Mouse (Mus musculus): ENCODE data around the gene Zfp654. TPM values are rescaled to one million over a fixed set of nuclear protein-coding genes. Genes with fewer than 3 reads are reported as not detected.

The Zfp654 gene
- polyA plus RNA-seq (2014; fragmentation: Nextera tagmentation; extraction: Ambion mirVana), result 7.2 and 7.7 TPM in 2 replicates

DNA sequence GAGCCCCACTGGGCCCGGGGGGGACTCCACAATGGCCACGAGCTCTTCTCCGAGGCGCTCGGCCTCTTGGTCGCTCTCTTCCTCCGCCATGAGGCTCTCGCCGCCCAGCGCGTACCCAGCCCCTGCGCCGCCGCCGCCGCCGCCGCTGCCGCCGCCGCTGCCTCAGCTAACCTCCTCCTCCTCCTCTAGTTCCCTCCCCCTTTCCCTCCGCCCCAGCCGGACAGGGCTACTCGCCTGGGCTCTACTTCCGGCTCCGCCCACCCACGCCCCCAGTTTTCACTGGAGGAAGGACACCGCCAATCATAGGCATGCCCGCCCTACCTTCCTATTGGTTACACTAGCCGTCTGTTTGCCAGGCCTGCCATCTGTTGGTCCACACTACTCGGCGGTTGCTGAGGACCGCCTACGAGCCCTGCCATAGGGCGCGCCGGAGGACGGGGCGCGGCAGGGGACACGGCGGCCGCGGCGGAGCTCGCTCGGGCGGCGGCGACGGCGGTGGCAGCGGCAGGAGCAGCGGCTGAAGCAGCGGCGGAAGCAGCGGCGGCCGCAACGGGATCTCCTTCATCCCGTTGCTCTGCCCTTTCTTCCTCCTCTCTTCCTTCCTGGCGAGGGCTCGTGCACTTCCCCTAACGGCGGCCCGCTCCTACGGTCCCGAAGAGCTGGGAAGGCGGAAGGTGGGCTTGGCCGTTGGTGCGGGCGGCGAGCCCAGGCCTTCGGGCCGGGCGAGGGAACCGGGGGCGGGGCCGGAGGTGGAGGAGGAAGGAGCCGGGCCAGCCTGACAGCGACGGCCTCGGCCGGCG is at the start of gene Zfp654, which contains the start of gene Cggbp1:
Gene Zfp654 (minus strand): TSS at position 90 of the 800 bp plus-strand sequence.
Gene Cggbp1 (plus strand): TSS at position 434 of the 800 bp plus-strand sequence.
- DNase-seq (ENCODE audit: low spot score), result peak; percentile 100
- peak; percentile 100 for ATAC-seq (ENCODE audit: low read depth)
- 0% methylated on average over 6 of the region's 85 CpGs for WGBS
- Histone ChIP-seq H3K27ac (replicated peaks; ENCODE audit: low read depth, low read length) (peak within 1 kb of the TSS; percentile 97), H3K27me3 (replicated peaks; ENCODE audit: control insufficient read depth, insufficient read depth, low read length) (no peaks in the 10 kb centered on the region), H3K4me1 (ENCODE audit: control insufficient read depth, insufficient read depth, low read length) (peaks cover 18% of the 10 kb centered on the region), H3K4me2 (ENCODE audit: low read depth, low read length) (peak within 1 kb of the TSS; percentile 96), H3K36me3 (ENCODE audit: control insufficient read depth, insufficient read depth, low read length) (peaks cover 26% of the 10 kb centered on the region), H3K4me3 (ENCODE audit: low read depth, low read length) (peak within 1 kb of the TSS; percentile 95), H3K9me3 (ENCODE audit: control insufficient read depth, low read length) (0 out of 2 replicates have a peak, but pooled peaks cover 3% of the 10 kb centered on the region), H3K9ac (ENCODE audit: low read depth, low read length) (peak within 1 kb of the TSS; percentile 95)

DNA sequence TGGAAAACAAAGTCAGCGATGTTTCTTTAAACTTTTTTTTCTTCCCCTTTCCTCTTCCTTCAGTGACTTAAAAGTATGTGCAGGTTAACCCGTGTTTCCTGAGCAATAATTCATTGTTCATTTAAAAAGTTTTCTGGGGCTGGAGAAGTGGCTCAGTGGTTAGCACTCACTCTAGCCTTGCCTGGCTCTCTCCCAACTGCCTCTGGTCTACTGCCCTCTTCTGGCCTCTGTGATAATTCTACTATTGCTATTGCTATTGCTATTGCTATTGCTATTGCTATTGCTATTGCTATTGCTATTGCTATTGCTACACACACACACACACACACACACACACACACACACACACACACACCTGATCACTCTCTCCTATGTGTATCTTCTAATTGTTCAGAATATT is 47.6 kb upstream of the Zfp654 start:
- Histone ChIP-seq H3K4me2 (ENCODE audit: low read depth, low read length) (no peak overlapping the region), H3K4me3 (ENCODE audit: low read depth, low read length) (no peak overlapping the region), H3K27me3 (replicated peaks; ENCODE audit: control insufficient read depth, insufficient read depth, low read length) (no peaks in the 10 kb centered on the region), H3K27ac (replicated peaks; ENCODE audit: low read depth, low read length) (no peak overlapping the region), H3K9ac (ENCODE audit: low read depth, low read length) (no peak overlapping the region), H3K36me3 (ENCODE audit: control insufficient read depth, insufficient read depth, low read length) (no peaks in the 10 kb centered on the region), H3K4me1 (ENCODE audit: control insufficient read depth, insufficient read depth, low read length) (no peaks in the 10 kb centered on the region), H3K9me3 (ENCODE audit: control insufficient read depth, low read length) (no peaks in the 10 kb centered on the region)
- DNase-seq (ENCODE audit: low spot score) (no peak), ATAC-seq (ENCODE audit: low read depth) (no peak)
- whole genome bisulfite sequencing, result 77% methylated on average over 2 of the region's 2 CpGs

DNA sequence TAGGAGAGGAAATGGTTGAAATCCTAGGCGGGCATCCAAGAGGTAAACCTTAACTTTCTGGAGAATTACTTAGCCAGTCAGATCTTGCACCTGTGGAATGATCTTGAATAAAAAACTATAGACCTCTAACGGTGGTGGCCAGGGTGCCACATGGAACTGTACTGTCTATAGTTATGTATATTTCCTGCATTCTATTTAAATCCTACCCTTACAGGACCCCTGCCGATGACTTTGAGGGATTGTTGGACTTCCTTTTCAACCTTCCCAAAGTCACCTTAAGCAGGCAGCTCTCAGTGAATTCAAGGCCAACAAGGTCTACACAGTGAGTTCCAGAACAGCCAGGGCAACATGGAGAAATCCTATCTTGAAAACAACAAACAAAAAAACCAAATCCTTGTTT is 38.0 kb upstream of the Zfp654 start:
- Histone ChIP-seq H3K4me1 (ENCODE audit: control insufficient read depth, insufficient read depth, low read length) (no peaks in the 10 kb centered on the region), H3K9me3 (ENCODE audit: control insufficient read depth, low read length) (0 out of 2 replicates have a peak, but pooled peaks cover 4% of the 10 kb centered on the region), H3K27me3 (replicated peaks; ENCODE audit: control insufficient read depth, insufficient read depth, low read length) (no peaks in the 10 kb centered on the region), H3K4me2 (ENCODE audit: low read depth, low read length) (no peak overlapping the region), H3K4me3 (ENCODE audit: low read depth, low read length) (no peak overlapping the region), H3K27ac (replicated peaks; ENCODE audit: low read depth, low read length) (no peak overlapping the region), H3K36me3 (ENCODE audit: control insufficient read depth, insufficient read depth, low read length) (no peaks in the 10 kb centered on the region), H3K9ac (ENCODE audit: low read depth, low read length) (no peak overlapping the region)
- ATAC-seq (ENCODE audit: low read depth) (no peak), DNase-seq (ENCODE audit: low spot score) (no peak)
- WGBS, result 90% methylated on average over 3 of the region's 3 CpGs

DNA sequence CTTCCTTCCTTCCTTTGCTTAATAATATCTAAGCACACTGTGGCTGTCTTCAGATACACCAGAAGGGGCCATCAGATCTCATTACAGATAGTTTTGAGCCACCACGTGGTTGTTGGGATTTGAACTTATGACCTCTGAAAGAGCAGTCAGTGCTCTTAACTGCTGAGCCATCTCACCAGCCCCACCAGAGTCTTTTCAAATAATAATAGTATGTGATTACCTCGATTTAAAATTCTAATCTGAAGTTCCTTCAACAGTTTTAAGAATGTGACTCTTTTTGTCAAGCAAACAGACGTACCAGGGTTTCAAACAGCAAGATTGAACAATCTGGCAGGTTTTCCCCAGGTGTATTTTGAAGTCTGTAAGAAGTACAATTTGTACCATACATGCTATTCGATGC is 34.1 kb upstream of the Zfp654 start:
- no peak overlapping the region for H3K4me3 ChIP-seq (ENCODE audit: low read depth, low read length)
- H3K9me3 ChIP-seq (ENCODE audit: control insufficient read depth, low read length), result 0 out of 2 replicates have a peak, but pooled peaks cover 4% of the 10 kb centered on the region
- no peaks in the 10 kb centered on the region for H3K27me3 ChIP-seq (replicated peaks; ENCODE audit: control insufficient read depth, insufficient read depth, low read length)
- no peaks in the 10 kb centered on the region for H3K36me3 ChIP-seq (ENCODE audit: control insufficient read depth, insufficient read depth, low read length)
- H3K9ac ChIP-seq (ENCODE audit: low read depth, low read length), result no peak overlapping the region
- no peak overlapping the region for H3K4me2 ChIP-seq (ENCODE audit: low read depth, low read length)
- WGBS, result 38% methylated on average over 4 of the region's 4 CpGs
- no peak for ATAC-seq (ENCODE audit: low read depth)
- no peak overlapping the region for H3K27ac ChIP-seq (replicated peaks; ENCODE audit: low read depth, low read length)
- no peak for DNase-seq (ENCODE audit: low spot score)
- H3K4me1 ChIP-seq (ENCODE audit: control insufficient read depth, insufficient read depth, low read length), result no peaks in the 10 kb centered on the region

DNA sequence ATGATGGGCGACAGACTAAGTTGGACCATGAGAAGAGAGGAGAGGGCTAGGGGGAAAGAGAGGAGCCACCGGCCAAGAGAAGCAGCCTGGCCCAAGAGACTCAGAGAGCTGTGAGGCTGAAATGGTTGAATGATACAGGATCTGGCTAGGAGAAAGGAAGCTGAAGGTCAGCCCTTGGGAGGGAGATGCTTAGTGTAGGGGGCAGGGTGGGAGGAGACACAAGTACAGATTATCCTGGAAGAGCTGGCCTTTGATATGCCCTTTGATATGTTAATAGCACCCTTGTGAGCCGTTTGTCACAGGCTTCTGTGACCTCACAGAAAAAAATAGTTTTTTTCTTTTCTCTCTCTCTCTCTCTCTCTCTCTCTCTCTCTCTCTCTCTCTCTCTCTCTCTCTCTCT is 33.7 kb upstream of the Zfp654 start:
- DNase-seq (ENCODE audit: low spot score), result no peak
- H3K9me3 ChIP-seq (ENCODE audit: control insufficient read depth, low read length), result 0 out of 2 replicates have a peak, but pooled peaks cover 4% of the 10 kb centered on the region
- H3K27me3 ChIP-seq (replicated peaks; ENCODE audit: control insufficient read depth, insufficient read depth, low read length), result no peaks in the 10 kb centered on the region
- H3K9ac ChIP-seq (ENCODE audit: low read depth, low read length), result no peak overlapping the region
- no peak overlapping the region for H3K4me3 ChIP-seq (ENCODE audit: low read depth, low read length)
- WGBS, result 29% methylated on average over 3 of the region's 3 CpGs
- H3K4me2 ChIP-seq (ENCODE audit: low read depth, low read length), result no peak overlapping the region
- H3K36me3 ChIP-seq (ENCODE audit: control insufficient read depth, insufficient read depth, low read length), result no peaks in the 10 kb centered on the region
- no peak for ATAC-seq (ENCODE audit: low read depth)
- H3K4me1 ChIP-seq (ENCODE audit: control insufficient read depth, insufficient read depth, low read length), result no peaks in the 10 kb centered on the region
- H3K27ac ChIP-seq (replicated peaks; ENCODE audit: low read depth, low read length), result no peak overlapping the region

DNA sequence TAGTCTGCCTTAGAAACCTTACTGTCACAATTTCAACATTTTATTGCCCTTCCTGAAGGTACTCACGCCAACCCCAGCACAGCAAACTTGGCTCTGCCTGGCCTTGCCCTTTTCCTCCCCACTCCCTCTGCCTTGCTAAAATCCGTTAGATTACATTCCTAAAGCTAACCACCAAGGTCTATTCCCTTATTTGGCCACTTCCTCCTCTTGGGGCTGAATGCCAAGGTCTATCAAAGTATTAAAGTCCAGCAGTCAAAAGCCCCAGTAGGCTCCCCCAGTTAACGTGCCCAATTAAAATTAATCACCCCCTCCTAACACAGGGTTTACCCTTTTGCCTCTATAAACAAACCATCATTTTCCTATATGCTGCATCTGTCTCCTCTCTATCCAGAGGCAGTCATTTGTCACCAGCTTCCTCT is 33.0 kb upstream of the Zfp654 start:
- no peak overlapping the region for H3K4me2 ChIP-seq (ENCODE audit: low read depth, low read length)
- H3K27me3 ChIP-seq (replicated peaks; ENCODE audit: control insufficient read depth, insufficient read depth, low read length), result no peaks in the 10 kb centered on the region
- 17% methylated on average over 3 of the region's 3 CpGs for WGBS
- no peak overlapping the region for H3K27ac ChIP-seq (replicated peaks; ENCODE audit: low read depth, low read length)
- H3K36me3 ChIP-seq (ENCODE audit: control insufficient read depth, insufficient read depth, low read length), result no peaks in the 10 kb centered on the region
- no peak overlapping the region for H3K9ac ChIP-seq (ENCODE audit: low read depth, low read length)
- H3K4me3 ChIP-seq (ENCODE audit: low read depth, low read length), result no peak overlapping the region
- H3K9me3 ChIP-seq (ENCODE audit: control insufficient read depth, low read length), result 0 out of 2 replicates have a peak, but pooled peaks cover 2% of the 10 kb centered on the region
- ATAC-seq (ENCODE audit: low read depth) (no peak), DNase-seq (ENCODE audit: low spot score) (no peak)
- H3K4me1 ChIP-seq (ENCODE audit: control insufficient read depth, insufficient read depth, low read length), result no peaks in the 10 kb centered on the region

DNA sequence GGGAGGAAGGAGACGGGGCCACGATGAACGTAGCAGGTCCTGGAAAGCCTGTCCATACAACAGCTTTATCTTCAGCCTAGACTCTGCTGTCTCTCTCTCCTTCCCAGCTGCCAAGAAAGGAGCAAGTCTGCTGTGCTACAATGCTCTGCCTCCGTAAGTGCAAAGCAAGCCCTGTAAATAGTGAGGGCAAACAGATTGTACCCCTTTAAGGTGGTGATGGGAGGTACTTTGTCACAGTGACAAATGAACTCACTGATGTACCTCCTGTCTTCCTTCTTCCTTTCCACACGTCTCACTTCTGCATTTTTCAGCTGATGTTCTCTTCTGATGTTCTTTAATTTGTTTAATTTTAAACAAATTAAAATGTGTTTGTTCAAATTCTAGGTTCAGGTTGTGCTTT is 32.4 kb upstream of the Zfp654 start:
- no peak overlapping the region for H3K4me3 ChIP-seq (ENCODE audit: low read depth, low read length)
- H3K9me3 ChIP-seq (ENCODE audit: control insufficient read depth, low read length), result no peaks in the 10 kb centered on the region
- no peaks in the 10 kb centered on the region for H3K4me1 ChIP-seq (ENCODE audit: control insufficient read depth, insufficient read depth, low read length)
- H3K9ac ChIP-seq (ENCODE audit: low read depth, low read length), result no peak overlapping the region
- H3K27me3 ChIP-seq (replicated peaks; ENCODE audit: control insufficient read depth, insufficient read depth, low read length), result no peaks in the 10 kb centered on the region
- DNase-seq (ENCODE audit: low spot score) (no peak), ATAC-seq (ENCODE audit: low read depth) (no peak)
- no peak overlapping the region for H3K27ac ChIP-seq (replicated peaks; ENCODE audit: low read depth, low read length)
- H3K36me3 ChIP-seq (ENCODE audit: control insufficient read depth, insufficient read depth, low read length), result no peaks in the 10 kb centered on the region
- no peak overlapping the region for H3K4me2 ChIP-seq (ENCODE audit: low read depth, low read length)
- WGBS, result 78% methylated on average over 5 of the region's 5 CpGs

DNA sequence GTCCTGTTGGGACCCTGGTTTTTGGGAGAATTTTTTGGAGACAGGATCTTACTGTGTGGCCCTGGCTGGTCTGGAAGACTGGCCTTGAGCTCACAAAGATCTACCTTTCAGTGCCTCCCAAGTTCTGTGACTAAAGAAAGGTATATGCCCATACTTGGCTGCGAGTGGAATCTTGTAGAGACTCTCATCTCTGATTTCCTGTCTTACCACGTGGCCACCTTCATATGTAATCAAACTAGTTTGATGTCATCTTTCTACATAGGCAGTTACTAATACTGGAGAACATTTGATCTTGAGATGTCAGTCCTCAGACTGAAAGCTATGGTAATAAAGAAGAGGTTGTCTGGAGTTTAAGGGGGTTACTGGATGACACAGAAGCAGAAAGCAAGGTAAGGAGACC is 30.0 kb upstream of the Zfp654 start:
- no peaks in the 10 kb centered on the region for H3K36me3 ChIP-seq (ENCODE audit: control insufficient read depth, insufficient read depth, low read length)
- 71% methylated on average over 2 of the region's 2 CpGs for WGBS
- H3K27ac ChIP-seq (replicated peaks; ENCODE audit: low read depth, low read length), result no peak overlapping the region
- H3K27me3 ChIP-seq (replicated peaks; ENCODE audit: control insufficient read depth, insufficient read depth, low read length), result no peaks in the 10 kb centered on the region
- no peak for DNase-seq (ENCODE audit: low spot score)
- no peak for ATAC-seq (ENCODE audit: low read depth)
- H3K9me3 ChIP-seq (ENCODE audit: control insufficient read depth, low read length), result no peaks in the 10 kb centered on the region
- H3K4me3 ChIP-seq (ENCODE audit: low read depth, low read length), result no peak overlapping the region
- H3K4me1 ChIP-seq (ENCODE audit: control insufficient read depth, insufficient read depth, low read length), result no peaks in the 10 kb centered on the region
- no peak overlapping the region for H3K9ac ChIP-seq (ENCODE audit: low read depth, low read length)
- no peak overlapping the region for H3K4me2 ChIP-seq (ENCODE audit: low read depth, low read length)

DNA sequence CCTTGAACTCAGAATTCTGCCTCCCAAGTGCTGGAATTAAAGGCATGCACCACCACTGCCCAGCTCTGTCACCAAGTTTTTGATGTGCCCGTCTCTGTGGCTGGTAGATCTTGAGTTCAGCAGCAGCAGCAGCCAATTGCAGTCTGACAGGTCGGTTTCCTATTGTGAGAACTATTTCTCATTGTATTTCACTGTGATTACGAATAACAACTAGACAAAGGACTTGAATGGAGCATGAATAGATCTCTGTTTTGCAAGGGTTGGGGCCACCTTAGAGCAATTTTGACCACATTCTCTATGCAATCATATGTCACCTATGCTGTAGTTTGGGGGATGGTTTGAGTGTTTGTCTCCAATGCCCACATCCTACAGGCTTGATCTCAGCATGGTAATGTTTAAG is 29.5 kb upstream of the Zfp654 start:
- Histone ChIP-seq H3K9me3 (ENCODE audit: control insufficient read depth, low read length) (no peaks in the 10 kb centered on the region), H3K4me1 (ENCODE audit: control insufficient read depth, insufficient read depth, low read length) (no peaks in the 10 kb centered on the region), H3K27ac (replicated peaks; ENCODE audit: low read depth, low read length) (no peak overlapping the region), H3K9ac (ENCODE audit: low read depth, low read length) (no peak overlapping the region), H3K36me3 (ENCODE audit: control insufficient read depth, insufficient read depth, low read length) (no peaks in the 10 kb centered on the region), H3K27me3 (replicated peaks; ENCODE audit: control insufficient read depth, insufficient read depth, low read length) (no peaks in the 10 kb centered on the region), H3K4me3 (ENCODE audit: low read depth, low read length) (no peak overlapping the region), H3K4me2 (ENCODE audit: low read depth, low read length) (no peak overlapping the region)
- 74% methylated on average over 3 of the region's 3 CpGs for WGBS
- DNase-seq (ENCODE audit: low spot score) (no peak), ATAC-seq (ENCODE audit: low read depth) (no peak)

Data from embryonic facial prominence, embryonic 14.5 days (tissue).